Mouse (Mus musculus): Measurements from ENCODE around the gene Elk3. TPM values are rescaled to one million over a fixed set of nuclear protein-coding genes. Genes with fewer than 3 reads are reported as not detected.

The Elk3 gene
- polyA plus RNA-seq, 1 experiment from 2014 or later = 11.3 TPM

DNA sequence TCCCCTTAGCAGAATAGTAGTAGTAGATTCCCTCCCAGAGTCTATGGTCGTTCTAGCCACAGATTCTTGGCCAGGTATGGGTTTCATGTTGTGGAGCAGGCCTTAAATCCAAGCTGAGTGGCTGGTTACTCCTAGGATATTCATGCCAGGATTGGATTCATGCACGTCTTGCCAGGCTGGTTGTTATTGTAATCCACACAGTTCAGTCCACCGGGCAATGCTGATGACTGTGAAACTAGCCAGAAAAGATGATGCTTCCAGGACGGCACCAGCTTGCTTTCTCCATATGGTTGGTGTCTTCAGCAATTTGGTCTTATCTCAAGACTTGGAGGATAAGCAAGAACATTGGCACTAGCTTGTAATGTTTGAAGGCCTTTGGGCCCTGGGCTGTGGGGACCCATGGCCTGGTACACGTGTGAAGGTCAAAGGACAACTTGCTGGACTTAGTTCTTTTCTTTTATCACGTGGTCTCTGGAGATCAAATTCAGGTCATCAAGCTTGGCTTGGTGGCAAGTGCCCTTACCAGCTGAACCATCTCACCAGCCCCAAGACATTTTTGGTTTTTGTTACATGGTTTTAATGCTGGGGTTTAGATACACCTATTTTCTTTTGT, 109.0 kb downstream of the Elk3 start:
- Histone ChIP-seq H3K9me3 (ENCODE audit: control insufficient read depth, low read length) (no peaks in the 10 kb centered on the region), H3K4me3 (ENCODE audit: low read depth, low read length) (no peak overlapping the region), H3K9ac (ENCODE audit: low read length) (no peak overlapping the region), H3K4me1 (replicated peaks; ENCODE audit: control insufficient read depth, insufficient read depth) (no peaks in the 10 kb centered on the region), H3K36me3 (ENCODE audit: control insufficient read depth, insufficient read depth, low read length) (no peaks in the 10 kb centered on the region), H3K4me2 (replicated peaks; ENCODE audit: low read depth) (no peak overlapping the region), H3K27me3 (ENCODE audit: control insufficient read depth, insufficient read depth, low read length) (no peaks in the 10 kb centered on the region), H3K27ac (replicated peaks) (no peak overlapping the region)
- ATAC-seq (ENCODE audit: low FRiP score, low TSS enrichment) (no peak), DNase-seq (ENCODE audit: low spot score) (no peak)
- WGBS = 88% methylated on average over 6 of the region's 6 CpGs
- TF ChIP-seq CTCF (IDR thresholded peaks at IDR 0.05; ENCODE audit: low read depth) = no peak
- no peak for TF ChIP-seq EP300 (optimal IDR thresholded peaks at IDR 0.05)

GRCm38 (mm10) chr10:93198958-93199357, 112.0 kb downstream of the Elk3 start:
- DNase-seq (ENCODE audit: low spot score) (no peak), ATAC-seq (ENCODE audit: low FRiP score, low TSS enrichment) (no peak)
- Histone ChIP-seq H3K27ac (replicated peaks) (no peak overlapping the region), H3K4me1 (replicated peaks; ENCODE audit: control insufficient read depth, insufficient read depth) (no peaks in the 10 kb centered on the region), H3K9me3 (ENCODE audit: control insufficient read depth, low read length) (no peaks in the 10 kb centered on the region), H3K4me3 (ENCODE audit: low read depth, low read length) (no peak overlapping the region), H3K4me2 (replicated peaks; ENCODE audit: low read depth) (no peak overlapping the region), H3K9ac (ENCODE audit: low read length) (no peak overlapping the region), H3K27me3 (ENCODE audit: control insufficient read depth, insufficient read depth, low read length) (no peaks in the 10 kb centered on the region), H3K36me3 (ENCODE audit: control insufficient read depth, insufficient read depth, low read length) (no peaks in the 10 kb centered on the region)
- TF ChIP-seq CTCF (IDR thresholded peaks at IDR 0.05; ENCODE audit: low read depth) = no peak
- TF ChIP-seq EP300 (optimal IDR thresholded peaks at IDR 0.05) = no peak
- WGBS = 91% methylated on average over 3 of the region's 3 CpGs

Other genes starting within 250 kb of the Elk3 start
- gene Cfap54, start 229.5 kb downstream of the Elk3 start, polyA plus RNA-seq (2015; fragmentation: Nextera tagmentation; extraction: Ambion mirVana) = 0.12 TPM in 1 of 2 replicates, not detected in the other
- gene Cdk17, start 150.3 kb downstream of the Elk3 start, polyA plus RNA-seq (2015; fragmentation: Nextera tagmentation; extraction: Ambion mirVana) = 8.2 and 8.6 TPM in 2 replicates
- 100 and 103 TPM in 2 replicates for gene Lta4h, start 142.3 kb upstream of the Elk3 start, polyA plus RNA-seq (2015; fragmentation: Nextera tagmentation; extraction: Ambion mirVana)
- gene Hal, start 177.6 kb upstream of the Elk3 start, polyA plus RNA-seq (2015; fragmentation: Nextera tagmentation; extraction: Ambion mirVana) = 0.47 and 0.81 TPM in 2 replicates
- gene Amdhd1, start 228.9 kb upstream of the Elk3 start, polyA plus RNA-seq (2015; fragmentation: Nextera tagmentation; extraction: Ambion mirVana) = 0.28 and 0.45 TPM in 2 replicates
- gene Ccdc38, start 229.5 kb upstream of the Elk3 start, polyA plus RNA-seq (2015; fragmentation: Nextera tagmentation; extraction: Ambion mirVana) = 0.16 and 0.45 TPM in 2 replicates